Mouse (Mus musculus): ENCODE results near the gene Gm20388. TPM values are rescaled to one million over a fixed set of nuclear protein-coding genes. Genes with fewer than 3 reads are reported as not detected.

Gm20388 gene
- total RNA-seq, 2 experiments from 2014 or later: 8.8 TPM

- no peak for DNase-seq (ENCODE audit: extremely low spot score in 1 of 2, low spot score in 1 of 2)
These were observed 44.7 kb downstream of the Gm20388 start for GRCm38 (mm10) chr8:119955333-119955732.

- DNase-seq (ENCODE audit: extremely low spot score in 1 of 2, low spot score in 1 of 2): no peak
These were observed 47.4 kb downstream of the Gm20388 start for GRCm38 (mm10) chr8:119958076-119958475.

- DNase-seq (ENCODE audit: extremely low spot score in 1 of 2, low spot score in 1 of 2): peak in 1 of 2 experiments; percentile 39
These were observed 50.0 kb downstream of the Gm20388 start for GRCm38 (mm10) chr8:119960531-119961104.

- DNase-seq (ENCODE audit: extremely low spot score in 1 of 2, low spot score in 1 of 2): no peak
These were observed 54.2 kb downstream of the Gm20388 start for GRCm38 (mm10) chr8:119964859-119965258.

- no peak for DNase-seq (ENCODE audit: extremely low spot score in 1 of 2, low spot score in 1 of 2)
These were observed 56.8 kb downstream of the Gm20388 start for GRCm38 (mm10) chr8:119967435-119967834.

- DNase-seq (ENCODE audit: extremely low spot score in 1 of 2, low spot score in 1 of 2): no peak
These were observed 59.5 kb downstream of the Gm20388 start for GRCm38 (mm10) chr8:119970169-119970568.

GRCm38 (mm10) chr8:119972558-119972957 lies 61.9 kb downstream of the Gm20388 start:
- no peak for DNase-seq (ENCODE audit: extremely low spot score in 1 of 2, low spot score in 1 of 2)

- DNase-seq (ENCODE audit: extremely low spot score in 1 of 2, low spot score in 1 of 2): no peak
These were observed 68.2 kb downstream of the Gm20388 start for GRCm38 (mm10) chr8:119978770-119979381.

- DNase-seq (ENCODE audit: extremely low spot score in 1 of 2, low spot score in 1 of 2): no peak
These were observed 70.6 kb downstream of the Gm20388 start for GRCm38 (mm10) chr8:119981253-119981652.

- DNase-seq (ENCODE audit: extremely low spot score in 1 of 2, low spot score in 1 of 2): no peak
These were observed 73.4 kb downstream of the Gm20388 start for GRCm38 (mm10) chr8:119984085-119984484.

GRCm38 (mm10) chr8:119986174-119986573 lies 75.5 kb downstream of the Gm20388 start:
- no peak for DNase-seq (ENCODE audit: extremely low spot score in 1 of 2, low spot score in 1 of 2)

GRCm38 (mm10) chr8:119988087-119988486 lies 77.4 kb downstream of the Gm20388 start:
- no peak for DNase-seq (ENCODE audit: extremely low spot score in 1 of 2, low spot score in 1 of 2)

GRCm38 (mm10) chr8:119992249-119992648 lies 81.6 kb downstream of the Gm20388 start, which contains the start of gene Crispld2:
Gene Crispld2 (plus strand): TSS chr8:119992438.
- peak; percentile 15 to 52 for DNase-seq (ENCODE audit: extremely low spot score in 1 of 2, low spot score in 1 of 2)

- DNase-seq (ENCODE audit: extremely low spot score in 1 of 2, low spot score in 1 of 2): no peak
These were observed 83.5 kb downstream of the Gm20388 start for GRCm38 (mm10) chr8:119994114-119994513.

GRCm38 (mm10) chr8:119994556-119994955 lies 83.9 kb downstream of the Gm20388 start:
- no peak for DNase-seq (ENCODE audit: extremely low spot score in 1 of 2, low spot score in 1 of 2)

- no peak for DNase-seq (ENCODE audit: extremely low spot score in 1 of 2, low spot score in 1 of 2)
These were observed 86.6 kb downstream of the Gm20388 start for GRCm38 (mm10) chr8:119997266-119997665.

GRCm38 (mm10) chr8:120000461-120000860 lies 89.8 kb downstream of the Gm20388 start:
- DNase-seq (ENCODE audit: extremely low spot score in 1 of 2, low spot score in 1 of 2): no peak

GRCm38 (mm10) chr8:120001712-120002111 lies 91.1 kb downstream of the Gm20388 start:
- DNase-seq (ENCODE audit: extremely low spot score in 1 of 2, low spot score in 1 of 2): no peak

GRCm38 (mm10) chr8:120002348-120002747 lies 91.7 kb downstream of the Gm20388 start:
- no peak for DNase-seq (ENCODE audit: extremely low spot score in 1 of 2, low spot score in 1 of 2)

GRCm38 (mm10) chr8:120004154-120004702 lies 93.6 kb downstream of the Gm20388 start:
- DNase-seq (ENCODE audit: extremely low spot score in 1 of 2, low spot score in 1 of 2): no peak

GRCm38 (mm10) chr8:120004705-120005381 lies 94.2 kb downstream of the Gm20388 start:
- no peak for DNase-seq (ENCODE audit: extremely low spot score in 1 of 2, low spot score in 1 of 2)
